Comparison of ENCODE assay signal across 8 mouse cellular contexts in the genomic region with DNA sequence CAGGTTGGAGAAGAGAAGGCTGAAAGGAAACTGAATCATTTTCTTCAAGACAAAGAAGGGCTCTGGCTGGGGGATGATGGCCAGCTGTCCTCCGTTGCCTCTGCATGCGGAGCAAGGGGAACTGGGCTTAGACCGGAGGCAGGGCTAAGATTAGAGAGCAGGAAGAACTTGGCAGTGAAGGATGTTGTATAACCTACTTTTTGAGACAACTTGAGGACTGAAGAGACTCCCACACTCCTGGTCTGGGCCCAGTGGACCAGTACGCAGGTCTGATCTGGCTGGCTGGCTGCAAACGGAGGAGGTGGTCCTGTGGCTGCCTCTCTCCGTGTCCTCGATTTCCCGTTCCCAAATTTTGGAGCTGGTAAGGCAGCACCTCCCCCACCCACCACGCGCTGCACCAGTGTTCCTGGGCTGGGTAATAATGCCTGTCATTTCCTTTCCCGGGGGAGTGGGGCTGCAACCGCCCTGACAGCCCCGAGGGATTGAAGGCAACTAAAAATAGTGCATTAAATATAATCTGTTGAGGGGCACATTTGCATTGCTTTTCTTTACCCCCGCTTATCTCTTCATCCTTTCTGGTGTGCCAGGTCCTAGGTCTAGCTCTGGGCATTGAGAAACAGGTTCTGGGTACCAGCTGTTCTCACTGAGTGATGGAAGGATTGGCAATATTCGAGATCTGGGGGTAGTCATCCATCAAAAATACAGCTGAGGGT. TPM values are rescaled to one million over a fixed set of nuclear protein-coding genes. Genes with fewer than 3 reads are reported as not detected.
DNase-seq lines count a peak whose midpoint lies in the region; ATAC-seq and TF ChIP-seq lines count a peak whose summit lies in the region.

No protein-coding gene starts in this region.

- no peak overlapping the region for H3K9ac ChIP-seq in lung, embryonic 15.5 days
- H3K9ac ChIP-seq in liver, embryonic 14.5 days (replicated peaks) = no peak overlapping the region; the same call in 1 of the 2 replicates
- no peak overlapping the region for H3K9ac ChIP-seq in stomach, embryonic 15.5 days

- peak; percentile 63; the same call in 1 of the 2 replicates for ATAC-seq in lung, embryonic 15.5 days (ENCODE audit: borderline replicate concordance, extremely low read depth, low FRiP score, low TSS enrichment)
- peak; percentile 64 for ATAC-seq in granulocyte monocyte progenitor cell, adult 5-6 weeks (replicated peaks; ENCODE audit: poor library complexity, severe bottlenecking)
- peak; percentile 34; the same call in 1 of the 2 replicates for ATAC-seq in liver, embryonic 14.5 days (ENCODE audit: insufficient read depth)
- peak; percentile 32; the same call in 1 of the 2 replicates for ATAC-seq in stomach, embryonic 15.5 days (ENCODE audit: insufficient read depth, low FRiP score, low read depth)

- WGBS in lung, embryonic 15.5 days = 26% methylated on average over 15 of the region's 15 CpGs
- 11% methylated on average over 15 of the region's 15 CpGs for WGBS in liver, embryonic 14.5 days (ENCODE audit: insufficient replicate concordance)
- WGBS in stomach, embryonic 15.5 days = 26% methylated on average over 15 of the region's 15 CpGs

- no peak for TF ChIP-seq EP300 in liver, embryonic 14.5 days (IDR thresholded peaks at IDR 0.05; ENCODE audit: low read depth)

- no peak for DNase-seq in lung, postnatal 25 days (ENCODE audit: low spot score)
- peak; percentile 42 for DNase-seq in kidney, adult 18-20 months
- DNase-seq in liver, embryonic 14.5 days (ENCODE audit: low read depth in 3 of 3, low spot score in 3 of 3) = no peak
- DNase-seq in Muller cell, postnatal 12 days (ENCODE audit: inconsistent ontology term) = no peak
- DNase-seq in ovary, adult 18-20 months (ENCODE audit: low spot score) = no peak

- no peaks in the 10 kb centered on the region for H3K36me3 ChIP-seq in lung, embryonic 15.5 days
- no peaks in the 10 kb centered on the region for H3K36me3 ChIP-seq in liver, embryonic 14.5 days (replicated peaks; ENCODE audit: control insufficient read depth, insufficient read depth, low read depth)
- H3K36me3 ChIP-seq in stomach, embryonic 15.5 days = no peaks in the 10 kb centered on the region

- peaks cover 21% of the 10 kb centered on the region for H3K4me1 ChIP-seq in lung, embryonic 15.5 days
- peaks cover 45 to 67% of the 10 kb centered on the region in 2 experiments for H3K4me1 ChIP-seq in liver, embryonic 14.5 days (replicated peaks; ENCODE audit: control insufficient read depth in 2 of 2, insufficient read depth in 2 of 2, low read length in 1 of 2)
- H3K4me1 ChIP-seq in stomach, embryonic 15.5 days = peaks cover 8% of the 10 kb centered on the region; the same call in 1 of the 2 replicates

- peak overlapping the region; percentile 59 for H3K27ac ChIP-seq in lung, embryonic 15.5 days
- H3K27ac ChIP-seq in liver, embryonic 14.5 days = no peak overlapping the region
- H3K27ac ChIP-seq in stomach, embryonic 15.5 days = no peak overlapping the region

- TF ChIP-seq CTCF in liver, embryonic 14.5 days (IDR thresholded peaks at IDR 0.05; ENCODE audit: low read depth) = no peak

- H3K4me3 ChIP-seq in lung, embryonic 15.5 days = no peak overlapping the region
- H3K4me3 ChIP-seq in liver, embryonic 14.5 days (ENCODE audit: insufficient read depth in 1 of 2, low read depth in 2 of 2, low read length in 2 of 2) = peak overlapping the region in 1 of 2 experiments; percentile 10; a peak in 1 of 4 replicates
- H3K4me3 ChIP-seq in stomach, embryonic 15.5 days (replicated peaks) = no peak overlapping the region

- no peaks in the 10 kb centered on the region for H3K27me3 ChIP-seq in lung, embryonic 15.5 days
- H3K27me3 ChIP-seq in liver, embryonic 14.5 days (ENCODE audit: control insufficient read depth, insufficient read depth, low read length) = no peaks in the 10 kb centered on the region
- H3K27me3 ChIP-seq in stomach, embryonic 15.5 days (replicated peaks) = no peaks in the 10 kb centered on the region

- H3K4me2 ChIP-seq in lung, embryonic 15.5 days = peak overlapping the region; percentile 47
- peak overlapping the region; percentile 44 for H3K4me2 ChIP-seq in liver, embryonic 14.5 days (ENCODE audit: low read depth)
- H3K4me2 ChIP-seq in stomach, embryonic 15.5 days = peak overlapping the region; percentile 30

- no peaks in the 10 kb centered on the region for H3K9me3 ChIP-seq in lung, embryonic 15.5 days
- no peaks in the 10 kb centered on the region for H3K9me3 ChIP-seq in liver, embryonic 14.5 days (ENCODE audit: control insufficient read depth, low read length)
- H3K9me3 ChIP-seq in stomach, embryonic 15.5 days = no peaks in the 10 kb centered on the region

RNA-seq across cellular contexts. Expression of a gene that starts 12.6 kb away (rescaled TPM):
- 11.6 and 13.0 TPM in 2 replicates for polyA plus RNA-seq in lung, embryonic 15.5 days (2015; fragmentation: Nextera tagmentation; extraction: Ambion mirVana)
- 11.0 and 16.9 TPM in 2 replicates for total RNA-seq in granulocyte monocyte progenitor cell, adult 5-6 weeks (2014; fragmentation: Nextera tagmentation)
- 10.3 and 10.8 TPM in 2 replicates for total RNA-seq in granulocyte monocyte progenitor cell, adult 5-6 weeks (2017)
- 2.2 TPM in 2 replicates for polyA plus RNA-seq in liver, embryonic 14.5 days (2012; rRNA removed)
- 5.7 and 6.0 TPM in 2 replicates for polyA plus RNA-seq in liver, embryonic 14.5 days (2014; fragmentation: Nextera tagmentation; extraction: Ambion mirVana)
- polyA plus RNA-seq in stomach, embryonic 15.5 days (2015; fragmentation: Nextera tagmentation; extraction: Ambion mirVana) = 11.1 and 12.5 TPM in 2 replicates

RNA-seq across cellular contexts. Expression of a gene that starts 15.3 kb away (rescaled TPM):
- 7.0 and 8.1 TPM in 2 replicates for polyA plus RNA-seq in lung, embryonic 15.5 days (2015; fragmentation: Nextera tagmentation; extraction: Ambion mirVana)
- 4.3 and 12.5 TPM in 2 replicates for total RNA-seq in granulocyte monocyte progenitor cell, adult 5-6 weeks (2014; fragmentation: Nextera tagmentation)
- total RNA-seq in granulocyte monocyte progenitor cell, adult 5-6 weeks (2017) = 1.2 and 1.9 TPM in 2 replicates
- polyA plus RNA-seq in liver, embryonic 14.5 days (2012; rRNA removed) = 5.4 and 7.1 TPM in 2 replicates
- polyA plus RNA-seq in liver, embryonic 14.5 days (2014; fragmentation: Nextera tagmentation; extraction: Ambion mirVana) = 5.4 and 7.6 TPM in 2 replicates
- polyA plus RNA-seq in stomach, embryonic 15.5 days (2015; fragmentation: Nextera tagmentation; extraction: Ambion mirVana) = 6.6 and 6.9 TPM in 2 replicates

RNA-seq across cellular contexts. Expression of a gene that starts 29.0 kb away (rescaled TPM):
- polyA plus RNA-seq in lung, embryonic 15.5 days (2015; fragmentation: Nextera tagmentation; extraction: Ambion mirVana) = 26.5 and 33.3 TPM in 2 replicates
- total RNA-seq in granulocyte monocyte progenitor cell, adult 5-6 weeks (2014; fragmentation: Nextera tagmentation) = 3.1 TPM in 1 of 2 replicates, not detected in the other
- not detected in 2 replicates for total RNA-seq in granulocyte monocyte progenitor cell, adult 5-6 weeks (2017)
- polyA plus RNA-seq in liver, embryonic 14.5 days (2012; rRNA removed) = 0.70 and 0.81 TPM in 2 replicates
- polyA plus RNA-seq in liver, embryonic 14.5 days (2014; fragmentation: Nextera tagmentation; extraction: Ambion mirVana) = 0.36 TPM in 1 of 2 replicates, not detected in the other
- polyA plus RNA-seq in stomach, embryonic 15.5 days (2015; fragmentation: Nextera tagmentation; extraction: Ambion mirVana) = 47.6 and 57.6 TPM in 2 replicates

RNA-seq across cellular contexts. Expression of a gene that starts 40.2 kb away (rescaled TPM):
- 167 and 178 TPM in 2 replicates for polyA plus RNA-seq in lung, embryonic 15.5 days (2015; fragmentation: Nextera tagmentation; extraction: Ambion mirVana)
- not detected in 2 replicates for total RNA-seq in granulocyte monocyte progenitor cell, adult 5-6 weeks (2014; fragmentation: Nextera tagmentation)
- not detected in 2 replicates for total RNA-seq in granulocyte monocyte progenitor cell, adult 5-6 weeks (2017)
- 6.5 and 7.3 TPM in 2 replicates for polyA plus RNA-seq in liver, embryonic 14.5 days (2012; rRNA removed)
- 9.9 and 10.7 TPM in 2 replicates for polyA plus RNA-seq in liver, embryonic 14.5 days (2014; fragmentation: Nextera tagmentation; extraction: Ambion mirVana)
- 55.3 and 56.1 TPM in 2 replicates for polyA plus RNA-seq in stomach, embryonic 15.5 days (2015; fragmentation: Nextera tagmentation; extraction: Ambion mirVana)

RNA-seq across cellular contexts. Expression of a gene that starts 45.5 kb away (rescaled TPM):
- 8.2 and 8.4 TPM in 2 replicates for polyA plus RNA-seq in lung, embryonic 15.5 days (2015; fragmentation: Nextera tagmentation; extraction: Ambion mirVana)
- total RNA-seq in granulocyte monocyte progenitor cell, adult 5-6 weeks (2014; fragmentation: Nextera tagmentation) = 1.3 and 2.4 TPM in 2 replicates
- 1.2 and 2.2 TPM in 2 replicates for total RNA-seq in granulocyte monocyte progenitor cell, adult 5-6 weeks (2017)
- 0.56 and 1.3 TPM in 2 replicates for polyA plus RNA-seq in liver, embryonic 14.5 days (2012; rRNA removed)
- 2.6 and 2.7 TPM in 2 replicates for polyA plus RNA-seq in liver, embryonic 14.5 days (2014; fragmentation: Nextera tagmentation; extraction: Ambion mirVana)
- 4.1 and 6.0 TPM in 2 replicates for polyA plus RNA-seq in stomach, embryonic 15.5 days (2015; fragmentation: Nextera tagmentation; extraction: Ambion mirVana)

Comparison
In these comparisons a context has a peak if more than half of its experiments do, and no peak if none do; other contexts are left out.
1. RNA of a gene that starts 29.0 kb away (polyA plus RNA-seq): 47.6 to 57.6 TPM in stomach, embryonic 15.5 days and 26.5 to 33.3 TPM in lung, embryonic 15.5 days; 0.36 to 0.81 TPM in liver, embryonic 14.5 days; every median in the first group is over 10 times any median in the second.
2. Peak in every context shown above with its lines, with median percentiles within 50 percentile points of each other: ATAC-seq and H3K4me2 ChIP-seq.